Mouse (Mus musculus): ENCODE results near the gene Krt87. TPM values are rescaled to one million over a fixed set of nuclear protein-coding genes. Genes with fewer than 3 reads are reported as not detected.

The Krt87 gene
- polyA plus RNA-seq (2016; fragmentation: Nextera tagmentation; extraction: Ambion mirVana) = 0.05 TPM in 1 of 2 replicates, not detected in the other

DNA sequence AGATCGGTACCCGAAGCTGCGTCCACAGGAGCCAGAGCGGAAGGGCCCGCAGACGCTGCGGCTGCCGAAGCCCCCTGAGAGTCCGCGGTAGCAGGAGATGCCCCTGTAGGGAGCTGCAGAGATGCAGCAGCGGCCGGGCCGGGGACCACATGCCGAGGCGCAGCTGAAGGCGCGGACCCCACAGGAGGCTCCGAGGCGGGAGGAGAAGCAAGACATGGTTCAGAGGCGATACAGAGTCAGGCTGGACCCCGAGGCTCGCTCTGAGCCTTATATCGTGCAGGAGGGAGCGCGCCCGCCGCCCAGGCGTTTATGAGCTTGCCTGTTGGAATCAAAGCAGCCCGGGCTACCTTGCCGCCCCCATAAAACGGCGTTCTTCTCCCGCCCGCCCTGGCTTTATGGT is at the start of gene Krt87:
TSS of gene Krt87 (minus strand) at position 250 of the 400 bp plus-strand sequence.
- H3K27ac ChIP-seq (replicated peaks) = peak within 1 kb of the TSS; percentile 52; the same call in 1 of the 2 replicates
- DNase-seq (ENCODE audit: low spot score) = peak; percentile 39
- peaks cover 9% of the 10 kb centered on the region for H3K4me1 ChIP-seq
- H3K9me3 ChIP-seq (replicated peaks) = no peaks in the 10 kb centered on the region
- peak within 1 kb of the TSS; percentile 51 for H3K4me3 ChIP-seq
- peaks cover 56% of the 10 kb centered on the region for H3K27me3 ChIP-seq (ENCODE audit: low read depth, poor library complexity, severe bottlenecking)
- H3K36me3 ChIP-seq = no peaks in the 10 kb centered on the region
- WGBS = 3% methylated on average over 34 of the region's 34 CpGs

GRCm38 (mm10) chr15:101485911-101486635 is 47.5 kb upstream of the Krt87 start:
- Histone ChIP-seq H3K9me3 (replicated peaks) (no peaks in the 10 kb centered on the region), H3K4me3 (no peak overlapping the region), H3K36me3 (no peaks in the 10 kb centered on the region), H3K27me3 (ENCODE audit: low read depth, poor library complexity, severe bottlenecking) (peaks cover under 1% of the 10 kb centered on the region; the same call in 1 of the 2 replicates), H3K27ac (replicated peaks) (no peak overlapping the region), H3K4me1 (peaks cover 8% of the 10 kb centered on the region)
- WGBS = 85% methylated on average over 11 of the region's 11 CpGs
- DNase-seq (ENCODE audit: low spot score) = no peak

DNA sequence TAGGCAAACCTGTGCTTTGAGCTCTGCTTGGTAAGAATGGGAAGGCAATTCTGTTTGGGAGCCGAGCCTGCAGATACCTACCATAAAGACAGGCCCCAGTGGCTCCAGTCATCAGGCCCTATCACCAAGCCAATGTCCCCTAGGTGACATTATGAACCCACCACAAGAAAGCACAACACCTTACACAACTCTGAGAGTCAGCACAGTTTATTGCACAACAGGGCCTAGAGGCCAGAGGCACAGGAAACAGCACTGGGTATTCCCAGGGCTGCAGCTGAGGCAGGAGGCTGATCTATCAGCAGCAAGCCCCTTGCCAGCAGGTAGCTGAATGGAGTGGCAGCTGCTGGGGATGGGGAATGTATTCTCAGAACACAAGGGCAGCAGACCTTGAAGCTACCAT is 46.3 kb upstream of the Krt87 start:
- Histone ChIP-seq H3K4me1 (peaks cover 4% of the 10 kb centered on the region; the same call in 1 of the 2 replicates), H3K9me3 (replicated peaks) (no peaks in the 10 kb centered on the region), H3K36me3 (no peaks in the 10 kb centered on the region), H3K4me3 (no peak overlapping the region), H3K27me3 (ENCODE audit: low read depth, poor library complexity, severe bottlenecking) (peaks cover 10% of the 10 kb centered on the region), H3K27ac (replicated peaks) (no peak overlapping the region)
- no peak for DNase-seq (ENCODE audit: low spot score)
- 93% methylated on average over 1 of the region's 1 CpGs for WGBS

DNA sequence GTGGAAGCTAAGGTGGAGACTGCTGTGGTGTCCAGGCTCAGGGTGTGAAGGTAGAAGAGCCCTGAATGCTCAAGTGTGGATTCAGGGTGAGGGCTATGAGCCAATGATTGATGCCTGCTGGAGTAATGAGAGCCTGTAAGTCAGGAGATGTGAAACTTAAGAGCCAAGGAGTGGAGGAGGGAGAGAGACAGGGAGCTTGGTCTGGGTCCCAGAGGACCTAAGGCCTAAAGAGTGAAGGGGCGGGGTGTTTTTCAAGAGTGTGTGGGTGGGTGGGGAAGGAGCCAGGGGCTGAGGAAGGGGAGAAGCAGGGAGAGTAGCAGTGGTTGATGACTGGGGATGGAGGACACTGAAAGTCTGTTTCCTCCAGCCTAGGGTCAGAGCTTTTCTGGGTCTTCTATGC is 45.0 kb upstream of the Krt87 start:
- Histone ChIP-seq H3K27me3 (ENCODE audit: low read depth, poor library complexity, severe bottlenecking) (peaks cover 23% of the 10 kb centered on the region), H3K36me3 (no peaks in the 10 kb centered on the region), H3K4me3 (no peak overlapping the region), H3K27ac (replicated peaks) (no peak overlapping the region), H3K4me1 (peaks cover 16% of the 10 kb centered on the region), H3K9me3 (replicated peaks) (no peaks in the 10 kb centered on the region)
- WGBS = 82% methylated on average over 1 of the region's 1 CpGs
- DNase-seq (ENCODE audit: low spot score) = no peak

DNA sequence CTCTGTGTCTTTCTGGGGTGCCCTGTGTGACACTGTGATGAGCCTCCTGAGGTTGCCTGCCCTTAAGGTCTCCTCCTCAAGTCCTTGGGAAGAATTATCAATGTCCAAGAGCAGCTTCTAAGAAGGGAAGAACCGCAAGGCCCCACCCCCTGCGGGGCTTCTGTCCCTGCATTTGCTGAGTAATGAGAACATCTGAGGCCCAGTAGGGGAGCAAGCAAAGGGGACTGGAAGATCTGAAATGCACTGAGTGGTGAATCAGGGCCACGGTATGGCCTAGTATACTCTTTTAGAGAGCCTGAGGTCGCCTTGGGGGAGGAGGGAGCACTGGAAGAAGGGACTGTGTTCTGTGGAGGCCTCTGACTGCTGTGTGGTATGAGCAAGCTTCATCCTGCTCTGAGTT is 43.5 kb upstream of the Krt87 start:
- Histone ChIP-seq H3K27ac (replicated peaks) (no peak overlapping the region), H3K4me3 (no peak overlapping the region), H3K9me3 (replicated peaks) (no peaks in the 10 kb centered on the region), H3K27me3 (ENCODE audit: low read depth, poor library complexity, severe bottlenecking) (peaks cover 38% of the 10 kb centered on the region), H3K4me1 (peaks cover 16% of the 10 kb centered on the region), H3K36me3 (no peaks in the 10 kb centered on the region)
- DNase-seq (ENCODE audit: low spot score) = no peak
- 39% methylated on average over 4 of the region's 4 CpGs for WGBS

- Histone ChIP-seq H3K36me3 (no peaks in the 10 kb centered on the region), H3K4me3 (peak overlapping the region; percentile 52), H3K27ac (replicated peaks) (peak overlapping the region; percentile 73), H3K4me1 (peaks cover 12% of the 10 kb centered on the region), H3K9me3 (replicated peaks) (no peaks in the 10 kb centered on the region), H3K27me3 (ENCODE audit: low read depth, poor library complexity, severe bottlenecking) (peaks cover 38% of the 10 kb centered on the region)
- WGBS = 41% methylated on average over 11 of the region's 11 CpGs
- peak; percentile 43 for DNase-seq (ENCODE audit: low spot score)
Measured at GRCm38 (mm10) chr15:101479666-101480060, 41.1 kb upstream of the Krt87 start.

DNA sequence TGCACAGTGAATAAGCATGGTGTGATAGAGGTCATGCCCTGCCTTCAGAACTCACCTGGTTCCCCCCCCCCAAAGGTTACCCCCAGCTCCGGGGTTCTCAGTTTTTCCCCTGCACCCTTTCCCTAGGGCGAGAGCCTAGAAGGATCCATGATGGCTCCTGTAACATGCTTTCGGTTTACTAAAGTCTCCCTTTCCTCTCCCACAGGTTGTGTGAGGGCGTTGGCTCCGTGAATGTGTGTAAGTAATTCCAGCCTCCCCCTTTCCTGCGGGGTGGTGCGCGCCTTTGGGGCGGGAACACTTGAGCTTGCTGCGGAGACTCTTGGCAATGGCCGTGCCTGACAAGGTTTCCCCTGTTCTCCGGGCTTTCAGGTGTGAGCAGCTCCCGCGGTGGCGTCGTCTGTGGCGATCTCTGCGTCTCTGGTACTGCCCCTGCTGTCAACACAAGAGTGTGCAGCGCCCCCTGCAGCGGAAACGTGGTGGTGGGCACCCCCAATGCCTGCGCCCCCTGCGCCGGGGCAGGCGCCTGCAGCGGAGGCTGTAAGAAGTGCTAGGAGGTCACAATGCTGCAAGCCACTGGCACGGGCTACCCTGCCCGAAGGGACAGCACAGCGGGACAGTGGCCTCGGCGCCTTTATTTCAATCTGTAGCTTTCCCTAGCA is 40.5 kb upstream of the Krt87 start:
- peak; percentile 75 for DNase-seq (ENCODE audit: low spot score)
- peaks cover 12% of the 10 kb centered on the region for H3K4me1 ChIP-seq
- H3K27ac ChIP-seq (replicated peaks) = peak overlapping the region; percentile 73
- H3K4me3 ChIP-seq = peak overlapping the region; percentile 52
- no peaks in the 10 kb centered on the region for H3K9me3 ChIP-seq (replicated peaks)
- H3K36me3 ChIP-seq = no peaks in the 10 kb centered on the region
- peaks cover 38% of the 10 kb centered on the region for H3K27me3 ChIP-seq (ENCODE audit: low read depth, poor library complexity, severe bottlenecking)
- 11% methylated on average over 31 of the region's 31 CpGs for WGBS

- Histone ChIP-seq H3K4me1 (no peaks in the 10 kb centered on the region), H3K4me3 (no peak within 1 kb of the TSS), H3K27me3 (ENCODE audit: low read depth, poor library complexity, severe bottlenecking) (peaks cover 8% of the 10 kb centered on the region), H3K27ac (replicated peaks) (no peak within 1 kb of the TSS), H3K9me3 (replicated peaks) (no peaks in the 10 kb centered on the region), H3K36me3 (no peaks in the 10 kb centered on the region)
- DNase-seq (ENCODE audit: low spot score) = no peak
- WGBS = 40% methylated on average over 10 of the region's 10 CpGs
Measured at GRCm38 (mm10) chr15:101472952-101473528, 34.4 kb upstream of the Krt87 start, which contains the start of gene Krt86. Gene Krt86 (plus strand): TSS chr15:101473478.

DNA sequence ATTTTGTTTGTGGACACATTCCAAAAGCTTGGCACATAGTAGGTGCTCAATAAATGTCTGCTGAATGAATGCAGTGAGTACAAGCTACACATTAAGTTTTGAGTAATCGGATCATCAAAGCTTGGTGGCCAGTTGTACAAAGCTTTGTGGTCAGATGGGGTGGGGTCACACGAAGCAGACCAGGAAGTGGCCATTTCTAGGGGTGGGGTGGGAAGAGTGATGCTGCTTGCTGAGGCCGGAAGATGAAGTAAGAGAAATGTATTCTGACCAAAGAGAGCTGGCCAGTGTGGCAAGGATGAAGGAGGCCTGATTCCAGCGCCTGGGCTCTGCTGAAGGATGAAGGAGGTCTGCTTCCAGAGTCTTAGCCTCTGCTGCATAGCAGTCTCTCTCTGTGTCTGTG is 30.5 kb upstream of the Krt87 start:
- 87% methylated on average over 4 of the region's 4 CpGs for WGBS
- H3K36me3 ChIP-seq = no peaks in the 10 kb centered on the region
- no peak for DNase-seq (ENCODE audit: low spot score)
- no peaks in the 10 kb centered on the region for H3K9me3 ChIP-seq (replicated peaks)
- H3K4me1 ChIP-seq = no peaks in the 10 kb centered on the region
- H3K4me3 ChIP-seq = no peak overlapping the region
- no peak overlapping the region for H3K27ac ChIP-seq (replicated peaks)
- H3K27me3 ChIP-seq (ENCODE audit: low read depth, poor library complexity, severe bottlenecking) = no peaks in the 10 kb centered on the region

GRCm38 (mm10) chr15:101463651-101464050 is 25.0 kb upstream of the Krt87 start, which contains the start of gene Krt81:
Gene Krt81 (minus strand): TSS chr15:101463751.
- no peak for DNase-seq (ENCODE audit: low spot score)
- WGBS = 86% methylated on average over 13 of the region's 13 CpGs
- Histone ChIP-seq H3K27ac (replicated peaks) (no peak within 1 kb of the TSS), H3K9me3 (replicated peaks) (no peaks in the 10 kb centered on the region), H3K27me3 (ENCODE audit: low read depth, poor library complexity, severe bottlenecking) (no peaks in the 10 kb centered on the region), H3K36me3 (no peaks in the 10 kb centered on the region), H3K4me3 (no peak within 1 kb of the TSS), H3K4me1 (peaks cover 5% of the 10 kb centered on the region)

GRCm38 (mm10) chr15:101459283-101459682 is 20.7 kb upstream of the Krt87 start:
- peaks cover 7% of the 10 kb centered on the region; the same call in 1 of the 2 replicates for H3K9me3 ChIP-seq (replicated peaks)
- DNase-seq (ENCODE audit: low spot score) = no peak
- H3K4me1 ChIP-seq = peaks cover 11% of the 10 kb centered on the region
- no peaks in the 10 kb centered on the region for H3K27me3 ChIP-seq (ENCODE audit: low read depth, poor library complexity, severe bottlenecking)
- no peaks in the 10 kb centered on the region for H3K36me3 ChIP-seq
- 78% methylated on average over 14 of the region's 14 CpGs for WGBS
- H3K4me3 ChIP-seq = no peak overlapping the region
- no peak overlapping the region for H3K27ac ChIP-seq (replicated peaks)

DNA sequence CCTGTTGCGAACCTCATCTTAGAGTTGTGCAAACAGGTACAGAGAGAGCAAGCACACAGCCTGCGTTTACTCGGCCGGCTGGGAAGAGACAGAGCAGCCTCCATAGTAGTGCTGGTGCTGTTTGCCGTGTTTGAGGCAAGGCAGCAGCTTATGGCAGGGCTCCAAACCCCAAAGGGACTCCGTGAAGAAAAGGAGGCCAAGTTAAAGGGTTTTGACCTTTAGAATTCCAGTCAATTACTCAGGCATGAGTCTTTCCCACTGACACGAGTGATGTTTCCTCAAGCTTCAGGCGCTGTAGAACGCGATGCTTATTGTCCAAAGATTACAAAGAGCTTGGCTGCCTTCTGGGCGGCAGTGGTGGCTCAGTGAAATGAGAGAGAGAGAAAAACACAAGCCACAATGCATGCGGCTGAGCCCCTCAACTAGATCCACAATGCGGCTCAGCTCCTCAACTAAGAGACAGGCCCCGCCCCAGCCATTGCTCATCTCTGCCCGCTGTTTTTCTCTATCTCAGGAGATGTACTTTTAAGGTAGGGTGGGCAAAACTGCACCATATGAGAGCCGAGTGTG is 19.8 kb upstream of the Krt87 start:
- no peaks in the 10 kb centered on the region for H3K36me3 ChIP-seq
- H3K4me1 ChIP-seq = peaks cover 12% of the 10 kb centered on the region
- WGBS = 55% methylated on average over 16 of the region's 16 CpGs
- H3K4me3 ChIP-seq = no peak overlapping the region
- H3K27ac ChIP-seq (replicated peaks) = peak overlapping the region; percentile 39; the same call in 1 of the 2 replicates
- peaks cover 7% of the 10 kb centered on the region; the same call in 1 of the 2 replicates for H3K9me3 ChIP-seq (replicated peaks)
- no peaks in the 10 kb centered on the region for H3K27me3 ChIP-seq (ENCODE audit: low read depth, poor library complexity, severe bottlenecking)
- no peak for DNase-seq (ENCODE audit: low spot score)
